In the genomic region with DNA sequence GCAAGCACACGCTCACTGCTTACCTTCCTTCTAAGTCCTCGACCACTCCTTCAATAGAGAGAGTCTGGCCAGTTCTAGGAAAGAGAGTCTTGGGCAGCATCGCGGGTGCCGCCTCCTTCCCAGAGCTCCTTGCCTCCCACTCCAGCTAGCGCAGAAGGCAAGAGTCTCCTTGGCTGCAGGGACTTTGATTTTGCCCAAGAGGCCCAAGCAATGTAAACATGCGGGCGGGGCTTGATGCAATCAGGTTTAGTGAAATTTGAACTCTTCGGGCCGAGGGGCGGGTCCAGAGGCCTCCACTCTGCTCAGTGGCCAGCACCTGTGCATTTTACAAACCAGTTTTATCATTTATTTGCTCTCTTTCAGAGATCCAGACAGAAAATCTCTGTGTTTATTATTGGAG, we compare ENCODE assay signal across 11 mouse cellular contexts.
DNase-seq lines count a peak whose midpoint lies in the region; ATAC-seq lines count a peak whose summit lies in the region.
"Had no signal": no experiment of that assay in that cellular context is flagged by ENCODE, and none has a peak within 500 bp of the region (broad histone marks: within the 10 kb centered on the region; RNA-seq: fewer than 3 reads in every experiment).

No protein-coding gene starts in this region.

- no peak overlapping the region for H3K4me2 ChIP-seq in embryonic facial prominence, embryonic 13.5 days
- no peak overlapping the region for H3K4me2 ChIP-seq in limb, embryonic 12.5 days
- H3K4me2 ChIP-seq: hindbrain, embryonic 15.5 days; midbrain, embryonic 12.5 days had no signal

- peak; percentile 53 for DNase-seq in ZHBTc4 (ENCODE audit: low read depth, low spot score)
- DNase-seq in lung, postnatal 25 days (ENCODE audit: low spot score) = peak; percentile 89
- no peak for DNase-seq in left cerebral cortex, adult 9 months (ENCODE audit: low spot score in 2 of 2)
- DNase-seq in spleen, adult 12 weeks (ENCODE audit: low spot score) = no peak
- DNase-seq in neural tube, embryonic 10.5 days (ENCODE audit: extremely low spot score, low spot score) = no peak
- no peak for DNase-seq in heart, adult 18-20 months
- DNase-seq: right cerebral cortex, postnatal 4 days had no signal

- no peak overlapping the region for H3K4me3 ChIP-seq in embryonic facial prominence, embryonic 13.5 days
- H3K4me3 ChIP-seq in limb, embryonic 12.5 days (replicated peaks) = no peak overlapping the region
- H3K4me3 ChIP-seq: hindbrain, embryonic 15.5 days; midbrain, embryonic 12.5 days had no signal

- WGBS in embryonic facial prominence, embryonic 13.5 days = 31% methylated on average over 11 of the region's 11 CpGs
- WGBS in limb, embryonic 12.5 days = 22% methylated on average over 11 of the region's 11 CpGs

- no peaks in the 10 kb centered on the region for H3K27me3 ChIP-seq in embryonic facial prominence, embryonic 13.5 days
- H3K27me3 ChIP-seq in limb, embryonic 12.5 days = no peaks in the 10 kb centered on the region
- H3K27me3 ChIP-seq: hindbrain, embryonic 15.5 days; midbrain, embryonic 12.5 days had no signal

- H3K36me3 ChIP-seq in embryonic facial prominence, embryonic 13.5 days = peaks cover 76% of the 10 kb centered on the region
- peaks cover 99% of the 10 kb centered on the region for H3K36me3 ChIP-seq in limb, embryonic 12.5 days
- H3K36me3 ChIP-seq: hindbrain, embryonic 15.5 days; midbrain, embryonic 12.5 days had no signal

- ATAC-seq in embryonic facial prominence, embryonic 13.5 days (ENCODE audit: insufficient number of reproducible peaks, insufficient read depth, low FRiP score, low TSS enrichment, low read depth) = 0 out of 2 replicates have a peak, but pooled peaks have one; percentile 34
- ATAC-seq in limb, embryonic 12.5 days (ENCODE audit: insufficient number of reproducible peaks, insufficient read depth, low FRiP score, low TSS enrichment, low read depth) = peak; percentile 63; the same call in 1 of the 2 replicates

- no peak overlapping the region for H3K9ac ChIP-seq in embryonic facial prominence, embryonic 13.5 days
- no peak overlapping the region for H3K9ac ChIP-seq in limb, embryonic 12.5 days (replicated peaks)
- H3K9ac ChIP-seq: hindbrain, embryonic 15.5 days; midbrain, embryonic 12.5 days had no signal

- peaks cover 13% of the 10 kb centered on the region for H3K4me1 ChIP-seq in embryonic facial prominence, embryonic 13.5 days
- peaks cover 12% of the 10 kb centered on the region for H3K4me1 ChIP-seq in limb, embryonic 12.5 days (replicated peaks)
- H3K4me1 ChIP-seq: hindbrain, embryonic 15.5 days; midbrain, embryonic 12.5 days had no signal

- H3K27ac ChIP-seq in embryonic facial prominence, embryonic 13.5 days = peak overlapping the region; percentile 9; the same call in 1 of the 2 replicates
- H3K27ac ChIP-seq in limb, embryonic 12.5 days = no peak overlapping the region; the same call in 1 of the 2 replicates
- H3K27ac ChIP-seq: hindbrain, embryonic 15.5 days; midbrain, embryonic 12.5 days had no signal

- H3K9me3 ChIP-seq in embryonic facial prominence, embryonic 13.5 days = no peaks in the 10 kb centered on the region
- H3K9me3 ChIP-seq in limb, embryonic 12.5 days = no peaks in the 10 kb centered on the region
- H3K9me3 ChIP-seq: hindbrain, embryonic 15.5 days; midbrain, embryonic 12.5 days had no signal

Comparison
In these comparisons a context has a peak if more than half of its experiments do, and no peak if none do; other contexts are left out.
1. DNase-seq: peak in ZHBTc4 (single experiment) and lung, postnatal 25 days (single experiment); none in left cerebral cortex, adult 9 months (0 of 2), spleen, adult 12 weeks (single experiment), neural tube, embryonic 10.5 days (single experiment) and heart, adult 18-20 months (0 of 2).